Mouse (Mus musculus) frontal cortex, postnatal 14 days (tissue): ENCODE measurements around the gene Rtca.

ENCODE experiments used
- DNase-seq, 2 experiments: peaks; one replicate each; pipeline ENCODE4 v3.0.0; 2022; ENCODE audit warnings: low spot score in 2 of 2

The Rtca gene

DNA sequence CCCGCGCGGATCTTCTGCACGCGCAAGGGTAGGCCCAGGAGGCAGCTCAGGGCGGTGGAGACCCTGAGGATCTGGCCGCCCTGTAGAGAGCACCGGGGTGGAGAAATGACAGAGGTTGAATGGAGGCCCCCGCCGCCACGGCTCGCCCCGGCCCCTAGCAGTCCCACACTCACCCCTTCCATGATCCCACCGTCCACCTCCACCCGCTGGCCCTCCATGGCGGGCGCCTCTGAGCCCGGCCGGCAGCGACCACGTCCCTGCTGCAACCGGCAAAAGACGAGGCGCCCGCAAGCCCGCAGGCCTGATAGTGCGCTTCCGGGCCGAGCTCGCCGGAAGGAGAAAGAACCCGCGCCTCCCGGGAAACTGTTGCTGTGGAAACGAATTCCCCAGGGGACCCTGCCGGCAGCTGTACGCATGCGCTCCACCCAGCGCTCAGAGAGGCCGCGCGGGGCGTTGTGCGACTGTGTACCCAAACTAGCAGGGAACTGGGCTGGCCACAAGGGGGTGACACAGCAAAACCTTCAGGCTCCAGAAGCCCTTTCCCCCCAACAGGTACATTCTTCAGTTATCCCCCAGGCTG is at the start of gene Rtca:
Rtca (minus strand) TSS at position 437 of the 580 bp plus-strand sequence.
- peak; percentile 95 to 96 for DNase-seq

DNA sequence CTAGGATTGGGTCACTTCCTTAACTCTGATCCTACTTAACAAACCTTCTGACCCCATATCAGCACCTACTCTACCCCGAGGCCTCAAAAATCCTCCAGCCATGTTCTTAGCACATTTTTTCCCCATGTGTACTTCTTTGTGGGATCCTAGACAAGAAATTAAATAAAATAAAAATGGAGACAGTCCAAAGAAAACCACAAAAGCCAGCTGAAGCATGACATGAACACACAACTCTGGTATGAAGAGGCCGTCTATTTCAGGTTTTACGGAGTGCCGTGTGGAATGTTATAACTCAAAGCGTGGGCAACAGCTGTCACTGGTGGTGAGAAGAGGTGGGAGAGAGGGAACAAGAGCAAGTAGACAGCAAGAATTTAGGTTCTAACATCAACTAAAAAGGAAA is 43.4 kb upstream of the Rtca start:
- DNase-seq, result no peak

DNA sequence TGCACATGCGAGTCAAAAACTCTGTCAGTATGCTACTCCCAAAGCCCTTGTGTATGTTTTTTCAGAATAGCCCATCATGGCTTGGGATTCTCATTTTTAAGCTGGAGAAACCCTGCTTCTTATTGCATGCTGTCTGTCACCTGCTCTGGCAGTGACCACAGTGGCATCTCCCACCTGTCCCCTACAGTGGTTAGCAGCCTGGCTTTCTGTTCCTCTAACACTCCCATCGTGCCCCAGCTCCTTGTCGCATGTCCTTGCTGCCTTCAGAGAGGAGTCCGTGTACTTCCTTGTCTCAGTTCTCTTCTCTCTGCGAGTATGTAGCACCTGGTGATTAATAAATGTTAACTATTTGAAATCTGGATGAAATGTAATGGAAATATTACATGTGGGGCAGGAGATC is 39.4 kb upstream of the Rtca start:
- DNase-seq, result no peak

- no peak for DNase-seq
These were observed 34.5 kb upstream of the Rtca start for GRCm38 (mm10) chr3:116542532-116542931.

DNA sequence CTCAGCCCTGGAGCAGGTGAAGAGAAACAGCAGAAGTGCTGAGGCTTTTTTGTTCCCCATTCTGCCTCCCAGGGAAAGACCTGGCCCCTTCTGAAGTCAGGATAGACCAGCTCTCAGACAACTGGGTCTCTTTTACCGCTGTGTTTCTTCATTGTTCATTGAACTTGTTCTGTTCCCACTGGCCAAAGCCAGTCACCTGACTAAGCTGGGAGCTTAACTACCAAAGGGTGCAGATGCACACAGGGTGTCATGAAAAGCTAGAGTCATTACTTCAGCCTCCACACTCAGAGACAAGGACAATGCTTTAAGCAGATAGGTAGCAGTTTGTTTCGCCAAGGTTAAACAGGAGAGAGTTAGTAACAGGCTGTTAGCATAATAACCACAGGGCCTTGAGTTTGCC is 34.1 kb upstream of the Rtca start:
- no peak for DNase-seq

GRCm38 (mm10) chr3:116537200-116537573 is 29.2 kb upstream of the Rtca start:
- DNase-seq, result no peak

DNA sequence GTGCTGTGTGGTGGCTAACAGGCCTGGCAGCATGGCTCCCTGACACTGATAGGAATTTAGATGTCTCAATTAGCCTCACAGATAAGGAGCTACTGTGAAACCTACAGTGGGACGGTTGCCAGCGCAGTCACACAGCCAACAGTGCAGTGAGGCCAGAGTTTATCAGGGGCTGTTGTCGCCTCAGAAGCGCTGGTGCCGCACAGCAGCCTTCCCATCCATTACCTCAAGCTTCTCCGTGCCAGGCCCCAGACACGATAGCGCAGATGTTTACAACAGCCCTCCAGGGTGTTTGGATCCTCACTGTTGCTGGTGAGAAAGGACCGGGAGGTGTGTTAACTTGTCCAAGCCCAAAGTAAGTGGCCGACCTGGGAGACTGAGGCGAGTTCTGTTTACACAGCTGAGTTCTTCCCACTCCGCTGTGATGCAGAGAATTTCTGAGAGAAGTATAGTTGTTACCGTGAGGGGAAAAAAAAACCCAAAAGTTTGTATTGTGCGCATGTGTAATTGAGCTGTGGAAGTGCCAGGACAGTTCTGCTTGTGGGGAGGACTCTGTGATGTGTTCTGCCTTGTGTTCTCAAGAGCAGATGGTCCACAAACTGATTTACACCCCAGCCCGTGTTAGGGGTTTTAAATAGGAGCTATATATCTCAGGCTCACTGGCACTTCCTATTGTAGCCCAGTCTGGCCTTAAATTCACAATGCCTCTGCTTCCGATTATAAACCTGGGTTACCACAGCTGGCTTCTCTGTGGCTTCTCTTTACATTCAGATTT is 28.6 kb upstream of the Rtca start:
- no peak for DNase-seq

DNA sequence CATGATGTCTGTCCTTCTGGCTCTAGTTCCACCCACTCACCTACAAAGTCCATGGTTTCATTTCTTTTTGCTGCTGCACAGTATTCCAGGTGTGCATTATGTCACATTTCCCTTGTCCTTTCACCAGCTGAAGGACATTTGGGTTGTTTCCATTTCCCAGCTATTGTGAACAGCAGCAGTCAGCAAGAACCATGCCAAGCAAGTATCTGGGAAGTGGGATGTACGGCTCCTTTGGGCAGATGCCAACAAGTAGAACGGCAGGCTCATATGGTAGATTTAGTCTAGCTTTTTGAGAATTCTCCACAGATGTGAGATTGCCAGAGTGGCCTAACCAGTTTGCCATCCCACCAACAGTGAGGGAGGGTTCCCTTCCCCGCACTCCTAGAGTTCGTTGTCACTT is 22.8 kb upstream of the Rtca start:
- DNase-seq, result no peak

DNA sequence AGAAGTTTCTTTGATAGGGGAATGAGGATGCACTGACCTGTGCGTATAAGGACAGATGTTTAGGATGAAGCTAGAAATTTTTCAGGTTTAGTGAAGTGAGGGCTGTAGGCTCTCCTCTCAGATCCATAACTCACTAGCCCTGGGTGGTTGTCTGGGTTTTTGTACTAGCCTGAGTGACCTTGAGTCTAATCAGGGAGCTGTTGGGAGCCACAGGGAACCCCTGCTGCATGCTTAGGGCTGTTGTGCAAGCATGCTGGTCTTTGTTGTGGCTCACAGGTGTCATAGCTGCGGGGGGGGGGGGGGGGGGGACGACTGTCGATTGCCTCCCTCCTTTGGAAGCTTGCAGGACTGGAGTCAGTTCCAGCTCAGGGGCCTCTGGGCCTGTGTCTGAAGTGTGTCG is 21.7 kb upstream of the Rtca start:
- DNase-seq, result no peak

DNA sequence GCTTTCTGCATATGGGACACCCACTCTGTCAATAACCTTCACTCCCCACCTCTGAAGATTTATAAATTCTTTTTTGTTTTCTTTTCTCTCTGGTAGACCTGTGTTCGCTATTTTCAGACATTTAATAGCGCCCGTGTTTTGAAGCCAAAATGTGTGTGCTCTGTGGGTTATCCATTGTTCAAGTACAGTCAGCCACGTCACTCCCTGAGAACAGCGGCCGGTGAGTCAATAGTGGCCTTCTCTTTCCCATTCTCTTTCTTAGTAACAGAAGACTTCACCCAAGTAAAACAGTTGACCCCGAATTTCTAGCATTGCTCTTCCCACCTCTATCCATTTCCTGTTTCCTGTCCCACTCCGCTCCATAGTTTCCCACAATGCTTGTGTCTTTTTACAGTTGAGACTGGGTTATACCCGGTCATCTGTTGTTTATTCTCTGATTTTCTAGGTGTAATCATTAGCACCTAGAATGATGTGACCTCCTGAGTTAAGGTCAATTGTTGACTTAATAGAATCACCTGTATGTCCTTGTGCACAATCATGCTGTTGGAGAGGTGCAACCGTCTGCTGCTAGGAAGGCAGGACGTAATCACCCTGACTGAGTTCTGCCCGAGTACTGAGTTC is 12.2 kb upstream of the Rtca start:
- no peak for DNase-seq

DNA sequence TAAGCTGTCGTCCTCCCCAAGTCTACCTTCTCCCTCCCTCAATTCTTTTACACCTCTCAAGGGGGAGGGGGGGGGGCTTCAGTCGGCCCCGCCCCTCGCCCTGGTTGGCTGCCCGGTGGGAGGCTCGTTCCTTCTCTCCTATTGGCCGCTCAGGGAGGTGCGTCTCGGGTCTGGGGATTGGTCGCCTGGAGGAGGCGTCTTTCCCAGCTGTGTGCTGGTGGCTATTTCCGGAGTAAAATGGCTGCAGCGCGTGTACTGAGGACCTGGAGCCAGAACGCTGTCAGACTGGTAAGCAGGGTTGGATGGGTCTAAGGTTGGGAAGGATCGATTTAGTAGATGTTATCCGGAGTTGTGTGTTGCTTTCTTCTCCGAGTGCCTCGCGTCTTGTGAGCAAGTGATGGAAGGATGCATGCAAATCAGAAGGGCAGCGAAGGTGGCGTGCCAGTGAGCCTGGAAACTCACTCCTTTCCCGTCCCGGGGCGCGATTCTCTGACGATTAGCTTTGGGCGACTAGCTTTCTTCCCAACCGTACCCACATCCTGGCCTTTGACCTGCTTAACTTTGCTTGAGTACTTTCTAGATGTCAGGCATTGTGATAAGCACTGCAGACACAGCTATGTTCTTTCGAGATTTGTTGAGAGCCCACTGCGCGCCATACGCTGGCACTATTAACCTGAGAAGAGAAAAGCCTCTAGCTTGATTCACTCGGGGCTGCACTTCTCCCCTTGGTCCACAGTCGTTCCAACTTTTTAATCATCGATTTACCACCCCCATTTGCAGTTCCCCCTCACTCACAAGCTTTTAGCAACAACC is 5.1 kb upstream of the Rtca start, which contains the start of gene Dbt:
Dbt (plus strand) TSS at position 167 of the 813 bp plus-strand sequence.
- peak; percentile 76 to 80 for DNase-seq

- DNase-seq, result peak in 1 of 2 experiments; percentile 35
These were observed 4.3 kb upstream of the Rtca start for GRCm38 (mm10) chr3:116512151-116512903.

DNA sequence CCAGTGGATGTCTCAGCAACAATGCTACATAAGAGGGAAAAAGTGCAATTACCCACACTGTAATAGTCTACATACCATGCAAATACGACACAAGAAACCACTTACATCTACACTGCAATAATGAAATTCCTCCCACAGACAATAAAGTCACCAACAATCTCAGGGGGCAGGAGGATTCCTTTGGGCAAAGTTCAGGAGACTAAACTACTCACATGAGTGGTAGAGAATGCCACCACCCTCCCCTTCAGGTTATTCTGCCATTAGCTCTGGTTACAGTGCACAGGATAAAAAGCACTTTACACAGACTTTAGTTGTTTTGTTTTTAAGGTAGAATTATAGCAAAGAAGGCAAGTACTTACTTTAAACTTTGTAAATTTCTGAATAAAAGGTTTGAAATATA is 12.3 kb downstream of the Rtca start:
- DNase-seq, result no peak

- DNase-seq, result no peak
These were observed 14.3 kb downstream of the Rtca start for GRCm38 (mm10) chr3:116493658-116494057.

DNA sequence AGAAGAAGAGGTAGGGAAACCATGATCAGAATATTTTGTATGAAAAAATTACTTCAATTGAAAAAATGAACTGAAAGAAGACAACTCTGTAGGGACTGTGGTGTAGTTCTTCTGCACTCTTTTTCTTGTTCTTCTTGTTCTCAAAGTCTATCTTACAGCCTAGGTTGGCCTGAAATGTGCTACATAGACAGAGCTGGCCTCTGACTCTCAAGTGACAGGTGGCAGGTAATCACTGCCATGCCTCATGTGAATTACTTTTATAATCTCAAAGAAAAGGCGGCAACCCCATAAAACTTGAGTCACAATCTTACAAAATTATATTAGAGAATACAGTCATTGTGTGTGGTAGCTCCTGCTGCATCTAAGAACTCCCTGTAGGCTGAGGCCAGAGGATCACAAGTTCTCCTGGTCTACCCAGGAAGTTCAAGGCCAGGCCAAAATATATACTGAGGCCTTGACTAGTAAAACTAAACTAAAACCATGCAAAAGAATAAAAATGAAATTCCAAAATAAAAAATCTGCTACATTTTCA is 16.0 kb downstream of the Rtca start:
- DNase-seq, result no peak

DNA sequence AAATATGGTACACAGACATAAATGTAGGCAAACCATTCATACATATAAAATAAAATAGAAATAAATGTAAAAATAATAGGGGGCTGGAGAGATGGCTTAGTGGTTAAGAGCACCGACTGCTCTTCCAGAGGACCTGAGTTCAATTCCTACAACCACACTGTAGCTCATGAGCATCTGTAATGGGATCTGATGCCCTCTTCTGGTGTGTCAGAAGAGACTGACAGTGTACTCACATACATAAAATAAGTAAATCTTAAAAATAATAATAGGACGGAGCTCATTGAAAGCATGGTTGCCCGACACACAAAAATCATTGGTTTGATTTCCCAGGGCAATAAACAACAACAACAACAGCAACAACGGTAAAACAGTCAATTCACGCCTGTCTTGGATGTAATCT is 17.1 kb downstream of the Rtca start:
- DNase-seq, result no peak

GRCm38 (mm10) chr3:116483271-116483670 is 24.7 kb downstream of the Rtca start:
- no peak for DNase-seq

DNA sequence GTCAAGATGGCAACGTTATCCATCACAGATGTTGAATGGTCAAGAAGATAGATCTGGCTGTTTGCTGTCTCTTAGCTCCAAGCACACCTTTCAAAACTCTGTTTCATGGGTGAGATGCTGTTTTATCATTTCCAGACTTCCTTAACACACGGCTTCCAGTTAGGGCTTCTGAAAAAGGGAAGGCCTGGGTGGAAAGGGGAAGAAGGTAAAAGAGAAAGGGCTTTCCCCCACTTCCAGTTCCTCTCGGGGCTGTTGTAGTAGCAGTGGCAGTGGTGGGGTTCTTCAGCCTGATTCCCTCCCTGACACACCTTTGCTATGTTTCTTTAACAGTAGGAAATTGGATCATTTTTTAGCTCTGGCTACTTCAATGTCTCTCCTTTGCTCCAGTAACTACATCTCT is 25.3 kb downstream of the Rtca start:
- no peak for DNase-seq

DNA sequence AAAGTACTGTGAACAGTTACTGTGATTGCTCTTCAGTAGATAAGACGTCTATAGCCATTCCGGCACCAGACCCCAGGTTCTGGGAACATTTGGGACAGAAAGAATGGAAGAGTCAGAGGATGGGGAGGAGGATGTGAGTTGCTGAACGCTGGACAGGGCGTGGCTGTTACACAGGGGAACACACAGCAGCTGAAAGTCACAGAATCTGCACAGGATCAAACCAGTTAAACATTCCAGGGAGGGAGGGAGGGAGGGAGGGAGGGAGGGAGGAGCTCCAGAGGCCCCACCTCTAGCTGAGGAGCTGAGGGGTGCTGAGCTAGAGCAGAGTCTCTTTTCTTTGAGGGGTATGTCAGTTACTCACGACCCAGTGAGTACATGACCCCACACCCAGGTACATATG is 27.1 kb downstream of the Rtca start:
- no peak for DNase-seq

DNA sequence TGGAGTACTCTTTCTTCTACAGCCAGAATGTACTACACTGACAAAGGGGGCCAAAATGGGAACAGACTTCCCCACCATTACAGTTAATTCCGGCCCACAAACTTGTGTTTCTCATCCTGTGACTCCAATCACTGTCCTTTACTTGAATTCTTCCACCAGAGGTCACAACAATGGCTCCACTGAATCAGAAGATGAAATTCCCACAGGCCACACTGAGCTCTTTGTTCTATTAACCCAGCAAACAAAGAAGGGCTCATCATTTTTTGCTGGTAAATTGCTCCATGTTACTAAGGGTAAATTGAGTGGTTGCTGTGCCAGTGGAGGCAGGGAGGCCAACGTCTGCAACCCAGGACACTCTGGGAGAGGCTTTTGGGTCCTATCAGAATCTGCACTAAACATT is 27.9 kb downstream of the Rtca start:
- DNase-seq, result no peak

GRCm38 (mm10) chr3:116477351-116477750 is 30.7 kb downstream of the Rtca start:
- no peak for DNase-seq
